Mouse (Mus musculus): ENCODE results near the gene Rpl28.

- no peak for TF ChIP-seq POLR2A (IDR thresholded peaks at IDR 0.05; ENCODE audit: insufficient read length, low read depth)
- TF ChIP-seq POLR2AphosphoS2 (IDR thresholded peaks at IDR 0.05; ENCODE audit: insufficient read length, low read depth), result no peak
- TF ChIP-seq CEBPB (IDR thresholded peaks at IDR 0.05; ENCODE audit: insufficient read depth, poor library complexity, severe bottlenecking), result no peak
- TF ChIP-seq MAX (IDR thresholded peaks at IDR 0.05; ENCODE audit: low read depth), result no peak
- no peak for TF ChIP-seq USF1 (IDR thresholded peaks at IDR 0.05; ENCODE audit: low read depth)
- no peak for TF ChIP-seq REST (IDR thresholded peaks at IDR 0.05; ENCODE audit: insufficient read depth, insufficient read length)
- TF ChIP-seq TCF12 (IDR thresholded peaks at IDR 0.05; ENCODE audit: insufficient read depth, poor library complexity, severe bottlenecking), result no peak
- no peak for TF ChIP-seq TCF3 (IDR thresholded peaks at IDR 0.05; ENCODE audit: insufficient read length, low read depth)
- TF ChIP-seq MYOG (IDR thresholded peaks at IDR 0.05; ENCODE audit: control insufficient read depth in 1 of 3, insufficient read depth in 1 of 3, insufficient read length in 2 of 3, low read depth in 2 of 3), result no peak
- no peak for TF ChIP-seq E2F4 (IDR thresholded peaks at IDR 0.05; ENCODE audit: insufficient read depth)
- no peak for TF ChIP-seq MYOD1 (IDR thresholded peaks at IDR 0.05; ENCODE audit: control insufficient read depth in 1 of 3, insufficient read length in 2 of 3, low read depth in 2 of 3)
These were observed 39.7 kb upstream of the Rpl28 start, which contains the start of gene Cox6b2 for GRCm38 (mm10) chr7:4752821-4753570.
